Mouse (Mus musculus) liver, postnatal 0 days (tissue): ENCODE measurements at regions not wholly inside any gene's neighbourhood (a gene's known extent, or its start where the extent isn't known, plus 50 kb on each side); places are given as distances from the start of the nearest gene placed in this dataset.

Experiments
- ATAC-seq: fragments of 200-750 bp; cut with Nextera tagmentation; 2 replicates; pipeline ENCODE4 v1.8.0; 2017; ENCODE audit warnings: mild to moderate bottlenecking, moderate library complexity
- DNase-seq: peaks from one replicate; pipeline ENCODE4 v3.0.0-alpha.2; 2016
- H3K27ac ChIP-seq: fragments of 300-500 bp; sonication (generic); 2 replicates; pipeline ENCODE4 v1.5.1; 2014; ENCODE audit warnings: antibody characterized with exemption, moderate library complexity, mild to moderate bottlenecking, low read depth
- H3K27me3 ChIP-seq: fragments of 300-500 bp; sonication (generic); 2 replicates; pipeline ENCODE4 v1.6.1; 2014; ENCODE audit warnings: low read length, control low read depth, mixed read lengths; ENCODE audit not compliant: insufficient read depth
- H3K36me3 ChIP-seq: fragments of 300-500 bp; sonication (generic); replicated peaks from 2 replicates; pipeline ENCODE4 v1.6.1; 2014; ENCODE audit warnings: mild to moderate bottlenecking, control low read depth, low read length, moderate library complexity, mixed read lengths; ENCODE audit not compliant: insufficient read depth
- H3K4me1 ChIP-seq: fragments of 300-500 bp; sonication (generic); 2 replicates; pipeline ENCODE4 v1.6.1; 2014; ENCODE audit warnings: antibody characterized with exemption, mild to moderate bottlenecking, control low read depth; ENCODE audit not compliant: insufficient read depth
- H3K4me2 ChIP-seq: fragments of 300-500 bp; sonication (generic); 2 replicates; pipeline ENCODE4 v1.6.1; 2014; ENCODE audit warnings: low read depth, mild to moderate bottlenecking, low read length, moderate library complexity, mixed read lengths
- H3K4me3 ChIP-seq: fragments of 300-500 bp; sonication (generic); 2 replicates; pipeline ENCODE4 v1.5.1; 2014; ENCODE audit warnings: low read depth, low read length
- H3K9ac ChIP-seq: fragments of 300-500 bp; sonication (generic); replicated peaks from 2 replicates; pipeline ENCODE4 v1.6.1; 2014; ENCODE audit warnings: mild to moderate bottlenecking, moderate library complexity
- H3K9me3 ChIP-seq: fragments of 300-500 bp; sonication (generic); 2 replicates; pipeline ENCODE4 v1.6.1; 2016; ENCODE audit warnings: mild to moderate bottlenecking, control low read depth, low read length, mixed read lengths
- CTCF ChIP-seq: sonication (generic); IDR thresholded peaks from 2 replicates; pipeline ENCODE4 v1.5.1; 2016; ENCODE audit warnings: antibody characterized with exemption, low read depth
- EP300 ChIP-seq: IDR thresholded peaks from 2 replicates; pipeline ENCODE4 v1.6.1; 2016; ENCODE audit warnings: antibody characterized with exemption, low read depth, mild to moderate bottlenecking
- WGBS: fragments of 180-500 bp; shearing (Covaris S2); extraction: QIAGEN DNeasy Blood & Tissue Kit; methylation state at CpG from one replicate; pipeline ENCODE4 v1.1.7; 2014; ENCODE audit not compliant: insufficient replicate concordance; 5-methylcytosine and 5-hydroxymethylcytosine counted together

DNA sequence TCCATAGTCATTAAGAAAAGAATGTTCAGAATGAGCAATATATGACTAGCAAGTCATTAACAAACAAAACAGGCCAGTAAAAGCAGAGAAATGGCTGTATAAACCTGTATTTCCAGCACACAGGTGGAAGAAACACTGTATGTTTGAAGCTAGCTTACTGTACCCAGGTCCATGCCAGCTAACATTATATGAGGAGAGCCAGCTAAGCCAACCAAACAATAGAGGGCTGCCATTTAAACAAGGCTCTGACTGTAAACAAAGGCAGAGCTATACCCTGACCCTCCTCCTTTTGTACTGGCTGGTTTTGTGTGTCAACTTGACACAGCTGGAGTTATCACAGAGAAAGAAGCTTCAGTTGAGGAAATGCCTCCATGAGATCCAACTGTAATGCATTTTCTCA is 178.6 kb upstream of the Smlr1 start:
- no peaks in the 10 kb centered on the region for H3K9me3 ChIP-seq
- no peak for ATAC-seq
- DNase-seq = no peak
- no peaks in the 10 kb centered on the region for H3K27me3 ChIP-seq
- TF ChIP-seq EP300 (no peak), CTCF (no peak)
- no peak overlapping the region for H3K4me2 ChIP-seq
- H3K4me1 ChIP-seq = no peaks in the 10 kb centered on the region
- H3K4me3 ChIP-seq = no peak overlapping the region
- H3K36me3 ChIP-seq = no peaks in the 10 kb centered on the region
- no peak overlapping the region for H3K9ac ChIP-seq
- no peak overlapping the region for H3K27ac ChIP-seq

DNA sequence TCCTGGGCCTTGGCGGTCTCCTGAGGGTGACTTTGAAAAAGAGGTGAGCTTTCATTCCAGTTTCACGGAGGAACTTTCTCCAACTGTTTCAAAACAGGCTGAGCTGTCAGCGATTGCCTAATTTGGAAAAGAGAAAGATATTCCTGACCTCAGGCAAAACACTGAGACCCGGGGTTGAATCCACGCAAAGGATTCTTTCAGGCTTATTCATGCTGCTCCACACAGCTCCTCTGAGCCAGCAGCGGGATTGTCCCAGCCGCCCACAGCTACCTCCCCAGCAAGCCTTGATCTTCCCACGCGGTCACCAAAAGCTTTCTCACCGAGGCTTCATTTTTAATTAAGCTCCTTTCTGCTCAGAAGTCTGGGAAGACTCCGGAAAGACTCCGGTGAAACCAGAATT is 178.0 kb upstream of the Smlr1 start:
- no peak overlapping the region for H3K27ac ChIP-seq

DNA sequence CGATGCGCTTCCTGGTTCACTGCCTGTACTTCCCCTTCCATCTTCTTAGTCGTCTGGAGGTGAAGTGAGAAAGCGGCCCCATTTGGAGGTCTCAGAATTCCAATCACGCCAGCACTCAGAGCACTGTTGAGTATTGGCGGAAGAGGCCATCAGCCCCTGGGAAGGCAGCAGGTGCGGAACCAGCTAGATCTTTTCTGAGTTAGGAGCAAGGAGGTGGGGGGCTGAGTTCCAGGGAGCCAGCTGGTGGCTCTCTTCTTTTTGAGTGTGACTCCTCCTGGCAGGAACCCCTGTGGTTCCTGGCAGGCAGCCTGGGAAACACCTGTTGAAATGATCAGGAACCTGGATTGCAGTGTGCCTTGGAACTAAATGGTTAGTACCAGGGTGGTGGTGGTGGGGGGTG is 171.9 kb upstream of the Smlr1 start:
- WGBS = 51% methylated on average over 7 of the region's 7 CpGs
- no peak for DNase-seq
- Histone ChIP-seq H3K4me2 (no peak overlapping the region), H3K36me3 (no peaks in the 10 kb centered on the region), H3K27me3 (no peaks in the 10 kb centered on the region), H3K9ac (no peak overlapping the region), H3K4me1 (no peaks in the 10 kb centered on the region), H3K27ac (no peak overlapping the region), H3K4me3 (no peak overlapping the region), H3K9me3 (no peaks in the 10 kb centered on the region)
- TF ChIP-seq EP300 = no peak
- no peak for TF ChIP-seq CTCF
- ATAC-seq = no peak

More for the DNA sequence above, 178.0 kb upstream of the Smlr1 start:
- Histone ChIP-seq H3K27me3 (no peaks in the 10 kb centered on the region), H3K4me1 (no peaks in the 10 kb centered on the region), H3K4me3 (no peak overlapping the region), H3K9me3 (no peaks in the 10 kb centered on the region), H3K9ac (no peak overlapping the region), H3K36me3 (no peaks in the 10 kb centered on the region), H3K4me2 (no peak overlapping the region)
- WGBS = 76% methylated on average over 12 of the region's 12 CpGs
- DNase-seq (no peak), ATAC-seq (no peak)
- TF ChIP-seq EP300 (no peak), CTCF (no peak)

DNA sequence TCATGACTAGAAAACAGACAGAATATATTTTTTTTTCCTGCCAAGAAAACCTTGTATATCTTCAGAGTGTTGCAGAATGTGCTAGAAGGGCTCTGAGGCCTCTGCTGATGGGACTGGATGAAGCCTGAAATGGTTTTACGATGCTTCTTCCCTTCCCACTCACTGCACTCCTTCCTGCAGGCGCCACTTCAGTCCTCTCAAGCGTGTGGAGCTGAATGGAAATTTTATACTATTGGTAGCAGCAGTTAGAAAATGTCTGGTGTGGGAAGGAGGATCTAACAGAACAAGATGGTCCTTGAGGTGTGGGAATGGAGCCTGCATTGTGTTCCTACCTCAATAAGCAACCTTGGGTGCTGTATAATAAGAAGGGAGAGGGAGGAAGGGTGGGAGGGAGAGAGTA is 166.1 kb upstream of the Smlr1 start:
- H3K27ac ChIP-seq = no peak overlapping the region

DNA sequence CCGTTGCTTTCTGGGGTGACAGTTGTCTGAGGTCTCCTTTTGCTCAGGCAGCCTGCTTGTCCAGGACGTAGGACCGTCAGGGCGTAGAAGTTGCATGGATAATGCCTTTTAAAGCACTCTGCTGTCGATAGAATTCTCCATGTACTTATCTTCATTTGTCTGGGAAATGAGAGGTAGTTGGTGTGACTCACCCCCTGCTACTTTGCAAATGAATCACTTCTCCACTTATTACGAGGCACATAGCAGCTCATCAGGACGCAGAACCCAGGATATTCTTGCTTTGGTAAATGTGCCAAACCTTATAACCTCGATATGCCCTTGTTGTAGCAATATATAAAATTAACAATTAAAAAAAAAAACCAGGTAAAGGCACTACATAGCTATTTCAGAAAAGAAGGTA is 159.7 kb upstream of the Smlr1 start:
- 66% methylated on average over 8 of the region's 8 CpGs for WGBS
- no peak overlapping the region for H3K4me3 ChIP-seq
- TF ChIP-seq CTCF = no peak
- TF ChIP-seq EP300 = no peak
- H3K4me2 ChIP-seq = no peak overlapping the region
- H3K27ac ChIP-seq = no peak overlapping the region
- ATAC-seq = no peak
- no peaks in the 10 kb centered on the region for H3K4me1 ChIP-seq
- no peaks in the 10 kb centered on the region for H3K36me3 ChIP-seq
- DNase-seq = no peak
- no peaks in the 10 kb centered on the region for H3K9me3 ChIP-seq
- no peak overlapping the region for H3K9ac ChIP-seq
- H3K27me3 ChIP-seq = no peaks in the 10 kb centered on the region

More for the DNA sequence above, 166.1 kb upstream of the Smlr1 start:
- H3K4me3 ChIP-seq = no peak overlapping the region
- H3K27me3 ChIP-seq = no peaks in the 10 kb centered on the region
- H3K4me1 ChIP-seq = no peaks in the 10 kb centered on the region
- no peak for TF ChIP-seq CTCF
- no peak for TF ChIP-seq EP300
- DNase-seq = no peak
- WGBS = 87% methylated on average over 3 of the region's 3 CpGs
- no peaks in the 10 kb centered on the region for H3K36me3 ChIP-seq
- H3K9me3 ChIP-seq = no peaks in the 10 kb centered on the region
- no peak overlapping the region for H3K4me2 ChIP-seq
- no peak for ATAC-seq
- H3K9ac ChIP-seq = no peak overlapping the region

DNA sequence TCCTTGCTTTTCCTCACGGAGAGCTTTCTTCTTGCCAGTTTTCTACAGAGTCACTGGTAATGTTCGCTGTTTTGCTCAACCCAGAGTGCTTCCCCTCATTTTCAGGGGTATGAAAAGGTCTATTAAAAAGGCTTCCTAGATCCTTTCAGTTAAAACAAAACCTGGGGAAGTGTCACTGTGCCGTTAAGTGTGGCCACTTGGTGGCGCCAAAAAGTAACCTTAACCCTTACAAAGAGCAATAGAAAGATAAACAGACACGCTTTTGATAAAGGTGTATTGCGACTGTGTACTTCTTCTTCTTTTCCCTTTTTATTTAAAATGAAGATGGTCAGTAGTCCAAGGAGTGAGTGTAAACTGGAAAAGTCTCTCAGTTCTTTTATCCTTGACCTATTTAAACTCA is 145.2 kb upstream of the Smlr1 start:
- no peaks in the 10 kb centered on the region for H3K27me3 ChIP-seq
- ATAC-seq (no peak), DNase-seq (peak; percentile 48)
- H3K9ac ChIP-seq = no peak overlapping the region
- H3K27ac ChIP-seq = no peak overlapping the region
- H3K9me3 ChIP-seq = no peaks in the 10 kb centered on the region
- no peak overlapping the region for H3K4me2 ChIP-seq
- WGBS = 11% methylated on average over 6 of the region's 6 CpGs
- H3K4me1 ChIP-seq = no peaks in the 10 kb centered on the region
- H3K4me3 ChIP-seq = no peak overlapping the region
- H3K36me3 ChIP-seq = no peaks in the 10 kb centered on the region
- peak; percentile 71 for TF ChIP-seq CTCF
- no peak for TF ChIP-seq EP300

DNA sequence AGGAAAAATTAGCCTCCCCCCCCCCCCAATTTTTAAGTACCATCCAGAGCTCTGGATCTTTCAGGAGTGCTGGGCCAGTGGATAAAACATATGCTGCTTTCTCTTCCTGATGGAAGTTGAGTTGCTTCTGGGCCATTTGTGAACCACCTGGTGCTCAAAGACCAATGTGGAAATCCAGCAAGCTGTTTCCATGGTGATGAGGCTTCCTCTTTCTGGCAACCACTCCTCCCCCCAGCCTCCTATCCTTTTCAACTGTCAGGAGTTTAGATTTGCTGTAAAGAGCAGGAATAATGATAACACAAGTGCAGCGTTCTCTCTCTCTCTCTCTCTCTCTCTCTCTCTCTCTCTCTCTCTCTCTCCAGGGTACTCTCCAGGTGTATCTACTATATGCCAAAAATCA is 141.8 kb upstream of the Smlr1 start:
- Histone ChIP-seq H3K4me2 (no peak overlapping the region), H3K9ac (no peak overlapping the region), H3K27me3 (no peaks in the 10 kb centered on the region), H3K27ac (no peak overlapping the region), H3K9me3 (no peaks in the 10 kb centered on the region), H3K36me3 (no peaks in the 10 kb centered on the region), H3K4me3 (no peak overlapping the region), H3K4me1 (no peaks in the 10 kb centered on the region)
- 61% methylated on average over 1 of the region's 1 CpGs for WGBS
- TF ChIP-seq EP300 (no peak), CTCF (no peak)
- no peak for ATAC-seq
- DNase-seq = no peak
